Mouse (Mus musculus) kidney, adult 11 months (tissue): ENCODE results near the gene Enc1.
A peak's percentile ranks its signal among the peaks of the same experiment; 100 is the strongest.

Experiments
- DNase-seq: peaks from one replicate; pipeline ENCODE4 v3.0.0; 2022

Enc1 gene

DNA sequence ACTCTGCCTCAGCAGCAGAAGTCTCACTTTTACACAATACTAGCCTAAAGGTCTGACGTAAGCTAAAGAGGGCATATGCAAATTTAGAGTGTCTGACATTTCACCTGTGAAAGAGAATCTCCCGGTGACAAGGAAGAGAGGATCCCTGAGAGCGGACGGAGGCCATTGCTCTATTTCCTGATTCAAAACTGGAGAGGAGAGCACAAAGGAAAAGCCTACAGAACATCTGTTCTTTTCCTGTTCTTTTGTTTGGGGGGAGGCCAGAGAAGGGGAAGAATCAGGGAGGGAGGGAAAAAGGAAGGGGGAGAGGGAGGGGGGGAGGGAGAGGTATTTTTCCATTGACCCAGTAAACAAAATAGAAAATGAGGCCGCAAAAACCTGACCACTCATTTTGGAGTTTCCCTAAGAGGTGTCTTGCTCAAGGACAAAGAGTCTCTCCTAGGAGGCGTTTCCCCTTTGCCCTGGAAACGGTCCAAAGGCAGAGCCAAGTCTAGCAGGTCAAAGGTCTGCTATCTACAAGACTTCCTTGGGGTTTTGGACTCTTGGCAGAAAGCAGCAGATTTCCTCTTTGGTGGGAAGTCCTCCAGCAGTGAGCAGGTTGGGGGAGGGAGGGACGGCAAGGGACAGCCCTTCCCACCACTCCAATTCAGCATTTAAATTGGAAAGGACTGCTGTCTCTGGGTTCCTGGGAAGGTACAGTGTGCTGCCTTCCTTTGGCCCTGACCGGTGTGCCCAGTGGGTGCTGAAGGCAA is 54.4 kb downstream of the Enc1 start:
- peak; percentile 89 for DNase-seq

DNA sequence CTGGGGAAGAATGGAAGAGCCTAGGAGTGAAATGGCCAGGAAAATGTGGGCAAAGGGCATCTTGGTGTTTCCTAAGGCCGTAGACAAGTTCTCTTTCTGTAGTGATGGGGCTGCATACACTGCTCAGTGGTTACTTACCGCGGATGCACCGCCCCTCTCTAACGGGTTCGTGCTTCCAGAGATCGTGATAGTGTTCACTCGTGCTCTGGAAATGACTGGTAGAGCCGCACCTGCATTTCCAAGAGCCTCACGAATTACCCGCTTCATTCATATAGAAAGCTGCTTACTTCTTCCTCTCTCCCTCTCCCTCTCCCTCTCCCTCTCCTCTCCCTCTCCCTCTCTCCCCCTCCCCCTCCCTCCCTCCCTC is 54.9 kb downstream of the Enc1 start:
- no peak for DNase-seq

DNA sequence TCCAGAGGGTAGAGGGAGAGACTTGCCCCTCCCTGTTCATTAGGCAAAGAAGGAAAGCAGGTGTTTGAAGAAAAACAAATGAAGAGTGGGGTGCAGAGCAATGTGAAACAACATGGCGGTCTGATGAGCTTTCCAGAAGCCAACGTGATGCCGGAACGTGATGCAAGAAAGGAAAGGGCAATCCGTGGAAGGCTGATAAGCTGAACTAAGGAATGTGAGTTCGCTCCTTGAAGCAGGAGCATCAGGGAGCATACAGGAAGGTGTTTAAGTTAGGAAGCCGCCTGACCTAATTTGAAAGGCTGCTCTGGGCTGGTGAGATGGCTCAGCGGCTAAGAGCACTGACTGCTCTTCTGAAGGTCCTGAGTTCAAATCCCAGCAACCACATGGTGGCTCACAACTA is 55.4 kb downstream of the Enc1 start:
- DNase-seq = no peak

DNA sequence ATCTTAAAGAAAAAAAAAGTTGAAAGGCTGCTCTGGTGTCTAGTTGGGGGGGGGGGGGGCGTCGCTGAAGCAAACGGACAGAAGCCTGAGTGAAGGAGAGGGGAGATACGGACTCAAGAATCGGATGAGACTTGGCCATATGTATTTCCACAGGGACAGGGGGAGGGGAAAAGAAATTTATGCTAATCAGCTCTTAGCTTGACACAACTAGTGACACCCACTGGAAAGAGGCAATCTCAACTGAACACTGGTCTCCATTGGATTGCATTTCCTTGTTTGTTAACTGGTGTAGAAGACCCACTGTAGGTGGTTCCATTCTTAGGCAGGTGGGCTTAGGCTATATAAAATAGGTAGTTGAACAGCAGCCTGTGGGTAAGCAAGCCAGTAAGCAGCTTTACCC is 55.9 kb downstream of the Enc1 start:
- no peak for DNase-seq

DNA sequence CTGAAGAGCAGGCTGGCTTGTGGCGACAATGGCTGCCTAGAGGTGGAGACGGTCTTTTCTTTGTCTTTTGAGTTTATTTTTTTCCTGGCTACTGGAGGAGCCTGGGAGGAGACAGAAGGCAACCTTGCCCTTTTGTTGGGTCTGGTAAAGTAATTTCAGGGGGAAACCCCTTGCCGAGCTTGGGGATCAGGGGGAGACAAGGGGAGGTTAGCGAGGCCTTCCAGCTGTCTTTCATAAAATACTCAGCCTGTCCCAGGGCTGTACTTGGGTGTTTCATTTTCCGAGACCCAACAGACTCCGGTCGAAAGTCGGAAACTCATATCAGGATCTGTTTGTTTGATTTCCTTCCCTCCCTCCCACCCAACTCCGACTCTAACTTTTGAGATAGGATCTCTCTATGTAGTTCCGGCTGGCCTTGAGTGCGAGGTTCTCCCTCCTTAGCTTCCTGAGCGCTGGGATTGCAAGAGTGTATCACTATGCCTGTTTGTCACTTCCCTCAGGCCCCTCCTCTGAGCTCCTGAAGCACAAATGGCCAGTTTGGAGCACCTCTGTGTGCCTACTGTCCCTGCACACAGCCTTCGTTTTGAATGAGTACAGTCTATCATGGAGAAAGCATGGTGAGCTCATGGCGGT is 56.6 kb downstream of the Enc1 start:
- DNase-seq = no peak

DNA sequence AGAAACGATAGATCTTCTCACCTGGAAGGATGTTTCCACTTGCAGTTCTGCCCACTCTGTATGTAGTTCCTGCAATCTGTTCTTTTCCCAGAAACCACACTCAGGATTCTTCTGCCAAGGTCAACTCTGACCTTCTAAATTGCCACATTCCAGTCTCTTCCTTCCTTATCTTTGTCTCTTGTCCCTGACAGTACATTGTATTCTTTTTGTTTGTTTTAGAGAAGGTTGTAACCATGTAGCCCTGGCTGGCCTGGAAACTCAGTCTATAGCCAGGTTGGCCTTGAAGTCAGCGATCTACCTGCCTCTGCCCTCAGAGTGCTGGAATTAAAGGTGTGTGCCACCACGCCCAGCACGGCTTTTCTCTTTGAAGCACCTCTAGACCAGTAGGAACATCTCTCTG is 58.0 kb downstream of the Enc1 start:
- DNase-seq = no peak

DNA sequence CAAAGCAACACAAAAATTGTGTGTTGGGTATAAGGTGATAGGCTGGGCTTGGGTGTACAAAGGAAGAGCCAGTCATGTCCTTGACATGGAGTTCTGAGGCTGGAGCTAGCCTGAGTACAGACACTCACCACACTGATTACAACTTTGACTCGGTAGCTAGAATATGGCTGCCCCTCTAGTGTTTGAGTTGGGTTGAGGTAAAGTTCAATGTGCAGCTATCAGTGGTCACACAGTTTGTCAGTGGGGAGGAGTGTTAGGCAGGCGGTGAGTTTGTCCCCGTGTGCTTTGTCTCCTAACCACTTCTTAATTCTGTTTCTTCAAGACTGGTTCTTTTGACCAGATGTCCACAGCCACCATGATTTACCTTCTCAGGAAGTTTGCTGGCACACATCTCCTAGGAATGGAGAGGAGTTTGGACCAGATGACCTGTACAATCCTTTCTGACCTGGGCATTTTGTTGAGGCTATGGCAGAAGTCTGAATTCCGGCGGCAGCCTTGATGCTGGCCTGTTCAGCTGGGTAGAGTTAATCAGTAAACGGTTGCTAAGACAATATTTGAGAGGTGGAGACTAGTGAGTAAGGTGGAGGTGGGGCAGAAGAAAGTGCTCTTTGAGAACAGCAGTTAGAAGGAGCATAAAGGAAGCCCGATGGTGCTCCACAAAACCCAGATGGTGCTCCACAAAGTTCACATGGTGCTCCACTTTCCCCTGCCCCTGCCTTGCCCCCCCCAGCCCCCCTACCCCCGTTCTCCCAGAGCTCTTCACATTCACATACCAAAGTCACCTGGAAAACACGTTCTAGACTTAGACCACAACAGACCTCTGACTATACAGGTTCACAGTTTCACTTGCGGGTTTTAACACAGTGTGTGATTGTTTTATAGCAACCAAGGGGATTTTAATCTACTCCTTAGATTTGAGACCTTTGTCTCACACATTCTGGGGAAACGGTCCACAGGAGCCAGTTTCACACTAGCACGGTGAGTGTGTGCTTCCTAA is 59.3 kb downstream of the Enc1 start:
- peak; percentile 87 for DNase-seq
